Mouse (Mus musculus) neutrophil, adult 65 days (primary cell): ENCODE data around the gene Batf2. TPM values are rescaled to one million over a fixed set of nuclear protein-coding genes. Genes with fewer than 3 reads are reported as not detected.

ENCODE experiments used
- total RNA-seq: library from RNA; stranded (reverse); gene quantifications from 2 replicates; pipeline ENCODE4 v1.2.4, GENCODE M21; 2023

The Batf2 gene
- not detected in 2 replicates for total RNA-seq

DNA sequence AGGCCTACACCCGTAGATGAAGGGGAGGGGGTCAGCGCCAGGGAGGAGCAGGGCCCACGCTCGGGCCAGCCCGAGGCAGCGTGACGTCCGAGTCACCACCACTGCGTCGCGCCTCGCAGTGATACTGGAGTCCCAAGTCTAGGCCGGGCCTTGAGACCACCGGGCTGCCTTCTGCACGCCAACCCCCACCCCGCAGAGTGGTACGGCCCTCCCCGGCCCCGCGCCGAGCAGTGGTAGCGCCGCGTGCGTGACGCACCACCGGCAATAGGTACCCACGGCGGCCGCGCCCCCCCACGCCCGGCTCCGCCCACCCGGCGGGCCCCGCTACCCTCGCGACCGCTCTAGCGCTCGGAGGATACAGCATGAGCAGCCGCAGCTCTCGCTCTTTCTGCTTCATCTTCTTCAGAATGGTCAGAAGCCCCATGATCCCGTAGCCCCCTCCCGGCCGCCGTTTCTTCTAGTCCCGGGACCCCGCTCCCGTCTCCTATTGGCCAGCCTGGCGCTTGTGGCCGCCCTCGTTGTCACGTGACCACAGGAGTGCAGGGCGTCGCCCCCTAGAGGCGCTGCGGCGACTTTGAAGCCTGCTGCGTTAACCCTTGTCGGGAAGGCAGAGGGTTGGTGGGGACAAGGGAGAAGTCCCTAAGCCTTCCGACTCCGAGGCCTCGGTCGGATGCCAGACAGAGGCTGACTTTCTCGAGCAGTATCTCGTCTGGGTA is at the start of gene Batf2:
Gene Batf2 (plus strand): TSS at position 306 of the 716 bp plus-strand sequence.

DNA sequence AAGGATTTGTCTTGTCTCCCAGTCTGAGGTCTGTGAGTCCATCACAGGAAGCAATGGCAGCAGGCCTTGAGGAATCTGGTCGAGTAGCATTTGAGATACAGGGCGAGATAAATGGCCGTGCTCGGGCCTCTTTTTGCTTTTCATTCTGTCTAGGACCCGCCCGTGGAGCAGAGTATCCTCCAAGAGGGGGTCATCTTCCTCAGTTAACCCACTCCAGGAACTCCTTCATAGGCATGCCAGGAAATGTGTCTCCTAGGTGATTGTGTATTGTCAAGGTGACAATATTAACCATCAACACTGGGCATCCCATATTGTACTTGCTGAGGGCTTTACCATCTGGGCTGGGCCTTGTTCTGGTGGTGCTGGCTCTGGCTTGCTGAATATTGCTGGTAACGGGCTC is 46.7 kb upstream of the Batf2 start, which contains the start of gene AC131692.1:
Gene AC131692.1 (plus strand): TSS at position 301 of the 400 bp plus-strand sequence.

DNA sequence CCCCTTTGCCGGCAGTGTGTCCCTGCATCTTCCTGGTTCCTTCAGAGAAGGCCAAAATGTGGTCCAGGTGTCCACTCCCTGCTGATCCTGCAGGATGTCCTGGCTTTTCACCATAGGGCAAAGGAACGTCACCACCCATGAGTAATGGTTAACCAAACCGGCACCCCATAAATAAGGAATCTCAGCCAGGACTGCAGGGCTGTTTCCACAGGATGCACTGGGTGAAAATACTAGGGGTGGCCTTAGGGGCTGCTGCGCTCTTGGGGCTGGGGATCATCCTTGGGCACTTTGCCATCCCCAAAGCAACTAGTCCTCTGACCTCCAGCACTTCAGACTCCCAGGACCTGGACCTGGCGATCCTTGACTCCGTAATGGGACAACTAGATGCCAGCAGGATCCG is 35.2 kb upstream of the Batf2 start, which contains the start of gene Naaladl1:
Gene Naaladl1 (plus strand): TSS at position 197 of the 400 bp plus-strand sequence.

DNA sequence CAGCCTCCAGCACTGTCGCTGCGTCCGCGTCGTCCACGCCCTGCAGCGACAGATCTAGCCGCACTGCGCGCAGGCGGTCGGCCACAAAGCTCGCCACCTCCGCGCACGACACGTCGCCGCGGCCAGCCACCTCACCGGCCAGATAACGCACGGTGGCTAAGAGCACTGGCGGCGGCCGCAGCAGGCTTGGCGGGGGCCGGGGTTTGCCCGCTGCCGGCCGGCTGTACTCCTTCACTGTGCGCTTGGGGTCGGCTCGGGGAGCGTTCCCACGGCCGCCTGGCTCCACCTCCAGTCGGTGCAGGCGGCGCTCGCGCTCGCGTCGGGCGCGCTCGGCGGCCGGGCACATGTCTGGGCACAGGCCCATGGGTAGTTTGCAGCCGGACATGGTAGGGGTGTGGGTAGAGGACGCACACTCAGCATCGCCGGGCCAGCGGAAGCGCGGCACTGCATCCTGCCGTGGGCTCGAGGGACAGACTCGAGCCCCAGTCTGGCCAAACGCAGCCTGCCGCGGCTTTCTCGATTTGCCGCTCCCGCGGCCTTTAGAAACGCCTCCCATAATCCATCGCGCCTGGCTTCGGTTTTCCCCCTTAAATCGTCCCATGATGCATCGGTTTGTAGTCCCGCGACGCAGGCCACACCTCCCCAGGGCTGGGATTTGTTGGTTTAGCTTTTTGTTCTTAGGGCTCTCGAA is 22.7 kb upstream of the Batf2 start, which contains the start of gene Sac3d1:
Gene Sac3d1 (minus strand): TSS at position 665 of the 691 bp plus-strand sequence.

DNA sequence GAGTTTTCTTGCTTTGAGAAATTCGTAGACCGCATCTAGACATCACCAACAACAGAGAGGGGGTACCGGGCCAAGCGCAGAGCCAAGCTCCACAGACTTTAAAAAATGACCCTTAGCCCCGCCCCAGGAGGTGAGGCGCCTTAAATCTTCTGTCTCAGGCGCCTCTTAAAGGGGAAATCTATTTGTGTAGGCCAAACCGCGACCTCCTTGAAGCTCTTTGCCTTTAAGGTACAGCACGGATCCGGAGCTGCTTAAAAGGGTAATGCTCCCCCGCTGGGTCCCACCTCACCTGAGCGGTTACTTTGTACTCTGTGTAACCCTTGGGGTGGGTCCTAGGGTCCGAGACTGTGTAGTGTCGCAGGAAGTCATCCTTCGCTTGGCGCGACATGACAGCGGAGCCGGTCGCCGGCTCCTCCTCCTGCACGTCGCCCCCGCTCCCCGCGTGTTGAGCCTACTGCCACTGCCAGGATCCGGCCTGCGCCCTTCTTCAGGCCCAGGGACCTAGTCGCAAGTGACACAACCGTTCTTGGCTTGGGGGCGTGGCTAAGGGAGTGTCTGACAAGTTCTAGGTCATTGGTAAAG is 12.9 kb upstream of the Batf2 start, which contains the start of gene Snx15:
Gene Snx15 (minus strand): TSS at position 545 of the 582 bp plus-strand sequence.

DNA sequence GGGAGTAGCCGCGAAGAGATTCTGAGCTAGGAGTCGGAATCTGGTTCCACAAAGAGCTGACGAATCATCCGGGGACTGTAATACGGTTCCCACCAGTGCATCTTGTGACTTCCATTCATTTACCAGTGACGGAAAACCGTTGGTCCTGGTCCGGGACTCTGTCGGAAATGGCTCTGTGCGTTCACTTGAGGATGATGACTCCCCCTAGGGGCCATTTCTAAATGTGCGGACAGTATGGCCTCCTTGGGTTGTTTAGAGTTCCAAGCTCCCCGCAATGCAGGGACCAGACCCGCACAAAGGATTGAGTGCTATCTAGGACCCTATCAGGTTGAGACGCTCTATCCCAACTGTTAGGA is 589 bp downstream of the Batf2 start, which contains the start of gene Arl2:
Gene Arl2 (minus strand): TSS at position 155 of the 356 bp plus-strand sequence.

DNA sequence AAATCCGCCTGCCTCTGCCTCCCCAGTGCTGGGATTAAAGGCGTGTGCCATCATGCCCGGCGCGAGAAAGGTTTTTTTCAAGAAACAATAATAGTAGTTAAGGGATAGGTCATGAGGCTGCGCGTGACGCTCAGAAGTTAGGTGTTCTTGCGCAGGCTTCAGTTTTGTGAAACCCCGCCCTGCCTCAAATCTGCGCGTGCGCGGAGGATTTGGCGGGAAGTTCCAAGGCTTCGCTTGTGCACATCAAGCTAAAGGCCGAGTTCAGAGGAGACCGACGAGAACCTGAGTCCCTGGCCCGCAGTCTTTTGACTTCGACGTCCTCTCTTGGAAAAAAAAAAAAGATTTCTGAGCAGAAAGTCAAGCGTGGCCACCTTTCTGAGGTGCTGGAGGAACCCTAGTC is 43.3 kb downstream of the Batf2 start, which contains the start of gene Majin:
Gene Majin (plus strand): TSS at position 258 of the 400 bp plus-strand sequence.

Other genes starting within 250 kb of the Batf2 start
- gene Tigd3, start 246.8 kb upstream of the Batf2 start, total RNA-seq, result 1.3 and 3.5 TPM in 2 replicates
- 99.1 and 105 TPM in 2 replicates for gene Dpf2, start 228.0 kb upstream of the Batf2 start, total RNA-seq
- 8.3 and 10.1 TPM in 2 replicates for gene Cdc42ep2, start 216.2 kb upstream of the Batf2 start, total RNA-seq
- gene Pola2, start 176.8 kb upstream of the Batf2 start, total RNA-seq, result 24.1 and 28.7 TPM in 2 replicates
- 2.7 and 3.2 TPM in 2 replicates for gene Slc22a20, start 154.8 kb upstream of the Batf2 start, total RNA-seq
- gene Capn1, start 125.1 kb upstream of the Batf2 start, total RNA-seq, result 255 and 284 TPM in 2 replicates
- 59.6 and 66.3 TPM in 2 replicates for gene Syvn1, start 94.4 kb upstream of the Batf2 start, total RNA-seq
- gene Mrpl49, start 83.2 kb upstream of the Batf2 start, total RNA-seq, result 12.9 and 14.9 TPM in 2 replicates
- gene Fau, start 83.1 kb upstream of the Batf2 start, total RNA-seq, result 1,270 and 1,374 TPM in 2 replicates
- 7.4 and 16.4 TPM in 2 replicates for gene Znhit2, start 79.8 kb upstream of the Batf2 start, total RNA-seq
- gene Tm7sf2, start 72.6 kb upstream of the Batf2 start, total RNA-seq, result 5.3 and 7.3 TPM in 2 replicates
- 64.1 and 87.5 TPM in 2 replicates for gene Vps51, start 63.8 kb upstream of the Batf2 start, total RNA-seq
- not detected in 2 replicates for gene Tmem262, start 61.0 kb upstream of the Batf2 start, total RNA-seq
- not detected in 2 replicates for gene Gm28374, start 58.7 kb upstream of the Batf2 start, total RNA-seq
- gene Zfpl1, start 56.0 kb upstream of the Batf2 start, total RNA-seq, result 43.5 and 45.7 TPM in 2 replicates
- gene Cdca5, start 56.0 kb upstream of the Batf2 start, total RNA-seq, result 31.1 and 36.1 TPM in 2 replicates
- gene AC131692.1, start 46.6 kb upstream of the Batf2 start, total RNA-seq, result 1.8 and 2.3 TPM in 2 replicates
- 0.25 and 0.66 TPM in 2 replicates for gene Naaladl1, start 35.2 kb upstream of the Batf2 start, total RNA-seq
- 3.4 and 3.6 TPM in 2 replicates for gene Sac3d1, start 22.3 kb upstream of the Batf2 start, total RNA-seq
- gene Snx15, start 12.7 kb upstream of the Batf2 start, total RNA-seq, result 14.9 and 15.0 TPM in 2 replicates
- gene Arl2, start 565 bp downstream of the Batf2 start, total RNA-seq, result 7.5 and 9.2 TPM in 2 replicates
- not detected in 2 replicates for gene Majin, start 43.4 kb downstream of the Batf2 start, total RNA-seq
- not detected in 2 replicates for gene Gpha2, start 85.4 kb downstream of the Batf2 start, total RNA-seq
- gene Ppp2r5b, start 94.9 kb downstream of the Batf2 start, total RNA-seq, result 10.7 and 12.1 TPM in 2 replicates
- 358 and 488 TPM in 2 replicates for gene Atg2a, start 100.7 kb downstream of the Batf2 start, total RNA-seq
- gene Ehd1, start 135.7 kb downstream of the Batf2 start, total RNA-seq, result 324 and 384 TPM in 2 replicates
- 13.6 and 16.9 TPM in 2 replicates for gene Cdc42bpg, start 165.5 kb downstream of the Batf2 start, total RNA-seq
- gene Men1, start 194.0 kb downstream of the Batf2 start, total RNA-seq, result 15.3 and 16.6 TPM in 2 replicates
- gene Map4k2, start 200.2 kb downstream of the Batf2 start, total RNA-seq, result 420 and 482 TPM in 2 replicates
- 533 and 628 TPM in 2 replicates for gene Sf1, start 222.7 kb downstream of the Batf2 start, total RNA-seq
- gene Pygm, start 243.4 kb downstream of the Batf2 start, total RNA-seq, result 22.1 and 26.7 TPM in 2 replicates